Mouse (Mus musculus) hindbrain, embryonic 13.5 days (tissue): ENCODE results near the gene Cyb5r4. TPM values are rescaled to one million over a fixed set of nuclear protein-coding genes. Genes with fewer than 3 reads are reported as not detected.
"Not testable (repeated sequence)": the region's sequence is repeated elsewhere in the genome, so short reads cannot be mapped to it uniquely, and the experiment has no call there.

Source experiments
- ATAC-seq: fragments of 200-750 bp; cut with Nextera tagmentation; 2 replicates; pipeline ENCODE4 v1.8.0; 2017; ENCODE audit warnings: moderate TSS enrichment; ENCODE audit not compliant: low FRiP score
- H3K27ac ChIP-seq: fragments of 300-500 bp; sonication (generic); 2 replicates; pipeline ENCODE4 v1.5.1; 2015; ENCODE audit warnings: inconsistent platforms, mild to moderate bottlenecking, moderate library complexity
- H3K27me3 ChIP-seq: fragments of 300-500 bp; sonication (generic); 2 replicates; pipeline ENCODE4 v1.6.1; 2015; ENCODE audit warnings: mild to moderate bottlenecking, inconsistent platforms
- H3K36me3 ChIP-seq: fragments of 300-500 bp; sonication (generic); 2 replicates; pipeline ENCODE4 v1.6.1; 2015; ENCODE audit warnings: mild to moderate bottlenecking, inconsistent platforms
- H3K4me1 ChIP-seq: fragments of 300-500 bp; sonication (generic); replicated peaks from 2 replicates; pipeline ENCODE4 v1.6.1; 2015; ENCODE audit warnings: inconsistent platforms
- H3K4me2 ChIP-seq: fragments of 300-500 bp; sonication (generic); 2 replicates; pipeline ENCODE4 v1.6.1; 2015; ENCODE audit warnings: inconsistent platforms, mild to moderate bottlenecking, moderate library complexity
- H3K4me3 ChIP-seq: fragments of 300-500 bp; sonication (generic); 2 replicates; pipeline ENCODE4 v1.5.1; 2015; ENCODE audit warnings: mild to moderate bottlenecking, inconsistent platforms
- H3K9ac ChIP-seq: fragments of 300-500 bp; sonication (generic); 2 replicates; pipeline ENCODE4 v1.6.1; 2015; ENCODE audit warnings: mild to moderate bottlenecking, inconsistent platforms
- H3K9me3 ChIP-seq: fragments of 300-500 bp; sonication (generic); 2 replicates; pipeline ENCODE4 v1.6.1; 2016; ENCODE audit warnings: inconsistent platforms
- WGBS: fragments of 180-500 bp; shearing (Covaris S2); methylation state at CpG from one replicate; pipeline ENCODE4 v1.1.7; 2015; 5-methylcytosine and 5-hydroxymethylcytosine counted together
- polyA plus RNA-seq: library from polyadenylated mRNA; unstranded; fragments of >200 nt; fragmentation: Nextera tagmentation; extraction: Ambion mirVana; gene quantifications from 2 replicates; pipeline ENCODE4 v1.2.1, GENCODE M21; 2015

Gene Cyb5r4
- polyA plus RNA-seq, 1 experiment from 2014 or later, result 86.0 TPM

DNA sequence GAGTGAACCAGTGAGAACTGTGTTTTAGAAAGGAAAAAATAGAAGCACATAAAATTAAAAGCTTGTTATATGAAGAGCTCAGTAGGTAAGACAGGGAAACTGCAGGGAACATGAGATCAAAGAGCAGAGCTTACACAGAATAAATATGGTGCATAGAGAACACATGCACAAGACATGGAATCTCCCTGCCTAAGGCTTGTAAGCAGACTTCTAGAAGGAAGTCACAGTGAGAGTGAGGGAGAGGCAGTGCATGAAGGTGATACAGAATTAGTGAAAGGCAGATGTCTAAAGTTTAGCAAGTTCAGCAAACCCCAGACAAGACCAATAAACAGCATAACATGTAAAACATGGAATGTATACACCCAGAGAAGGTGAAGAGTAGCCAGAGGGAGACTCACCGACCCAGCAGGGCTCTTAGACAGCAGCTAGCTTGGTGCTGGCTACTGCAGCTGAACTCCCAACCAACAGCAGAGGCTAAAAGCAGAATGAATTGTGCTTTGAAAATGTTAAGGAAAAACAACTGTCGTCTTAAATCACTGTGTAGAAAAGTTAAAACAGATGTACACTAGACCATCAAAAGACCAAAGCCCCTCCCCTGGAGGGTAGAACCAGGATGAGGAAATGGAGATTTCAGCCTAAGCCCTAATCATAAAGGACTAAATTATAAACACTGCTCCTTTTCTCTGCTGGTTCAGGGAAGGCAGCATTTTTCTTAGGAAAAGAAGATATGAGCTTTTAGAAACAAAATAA lies 13.2 kb downstream of the Cyb5r4 start:
- Histone ChIP-seq H3K27me3 (no peaks in the 10 kb centered on the region), H3K9me3 (no peaks in the 10 kb centered on the region), H3K27ac (no peak overlapping the region), H3K4me2 (no peak overlapping the region), H3K4me1 (no peaks in the 10 kb centered on the region), H3K9ac (no peak overlapping the region), H3K36me3 (peaks cover 27% of the 10 kb centered on the region), H3K4me3 (no peak overlapping the region)
- 84% methylated on average over 2 of the region's 2 CpGs for WGBS
- no peak for ATAC-seq

DNA sequence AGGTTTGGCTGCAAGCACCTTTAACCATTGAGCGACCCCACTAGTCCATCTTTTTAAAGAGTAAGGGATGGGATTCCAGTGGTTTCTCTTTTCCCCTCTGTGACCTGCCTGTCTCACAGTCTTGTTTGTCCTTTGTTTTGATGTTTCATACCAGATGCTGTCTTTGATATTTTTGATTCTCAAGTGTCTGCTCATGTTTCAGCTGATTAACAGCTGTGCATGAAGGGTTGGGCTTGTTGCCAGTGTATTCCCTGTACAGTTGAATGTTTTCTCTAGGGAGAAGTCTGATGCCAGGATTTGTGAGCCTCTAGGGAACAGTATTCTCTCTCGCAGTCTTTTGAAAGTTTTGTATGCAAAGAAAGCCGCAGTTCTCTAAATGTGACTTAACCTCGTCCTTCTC lies 27.6 kb downstream of the Cyb5r4 start:
- Histone ChIP-seq H3K4me1 (no peaks in the 10 kb centered on the region), H3K27ac (no peak overlapping the region), H3K27me3 (no peaks in the 10 kb centered on the region), H3K9me3 (no peaks in the 10 kb centered on the region), H3K36me3 (peaks cover 41% of the 10 kb centered on the region), H3K4me2 (no peak overlapping the region), H3K4me3 (no peak overlapping the region), H3K9ac (no peak overlapping the region)
- ATAC-seq, result no peak
- WGBS, result 65% methylated on average over 4 of the region's 4 CpGs

DNA sequence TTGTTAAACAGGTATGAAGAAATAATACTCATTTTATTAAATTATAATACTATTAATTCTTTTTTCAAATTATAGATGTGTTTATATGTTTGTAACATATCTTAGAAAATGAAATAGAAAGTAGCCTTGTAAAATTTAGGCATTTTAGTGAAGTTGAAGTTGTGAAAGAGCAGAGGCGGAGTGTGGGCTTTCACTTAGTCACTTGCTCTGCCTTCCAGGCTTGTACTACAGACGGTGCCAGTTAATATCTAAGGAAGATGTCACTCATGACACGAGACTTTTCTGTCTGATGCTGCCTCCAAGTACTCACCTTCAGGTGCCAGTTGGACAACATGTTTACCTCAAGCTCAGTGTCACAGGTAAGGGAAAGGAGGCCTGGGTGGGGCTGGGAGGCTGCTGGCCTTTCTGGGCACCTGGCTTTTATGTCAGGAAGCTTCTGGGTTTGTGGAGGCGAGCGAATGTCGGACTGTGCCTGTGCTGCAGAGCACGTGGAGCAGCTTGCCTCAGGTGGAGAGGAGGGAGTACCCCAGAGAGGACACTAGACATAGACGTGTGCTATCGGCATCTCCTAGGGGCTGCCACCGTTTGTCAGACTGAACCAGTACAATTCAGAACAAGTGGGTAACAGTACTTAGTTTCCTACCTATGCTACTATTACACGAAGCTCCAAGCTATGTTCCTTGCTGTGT lies 33.9 kb downstream of the Cyb5r4 start:
- Histone ChIP-seq H3K27me3 (no peaks in the 10 kb centered on the region), H3K27ac (no peak overlapping the region), H3K4me1 (no peaks in the 10 kb centered on the region), H3K4me2 (no peak overlapping the region), H3K36me3 (peaks cover 52% of the 10 kb centered on the region), H3K4me3 (no peak overlapping the region), H3K9ac (no peak overlapping the region), H3K9me3 (no peaks in the 10 kb centered on the region)
- WGBS, result 91% methylated on average over 11 of the region's 11 CpGs
- ATAC-seq, result no peak

DNA sequence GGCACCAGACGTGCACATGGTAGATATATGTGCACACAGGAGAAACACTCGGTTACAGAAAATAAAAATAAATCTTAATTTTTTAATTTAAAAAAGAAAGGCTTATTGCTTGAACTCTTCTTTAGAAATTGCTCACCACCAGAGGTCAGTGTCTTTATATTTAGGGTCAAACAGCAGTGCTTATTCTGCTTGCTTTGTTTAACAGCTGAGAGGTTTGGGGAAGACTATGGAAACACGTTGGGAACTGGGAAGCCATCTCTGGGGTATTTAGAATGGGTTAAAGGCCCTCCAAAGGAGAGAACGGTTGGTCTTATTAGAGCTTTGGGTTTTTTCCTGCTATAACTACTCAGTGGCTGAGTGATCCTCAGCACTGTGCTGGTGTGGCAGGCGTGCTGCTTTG lies 40.5 kb downstream of the Cyb5r4 start:
- Histone ChIP-seq H3K9me3 (no peaks in the 10 kb centered on the region), H3K4me1 (no peaks in the 10 kb centered on the region), H3K27ac (no peak overlapping the region), H3K4me3 (no peak overlapping the region), H3K4me2 (no peak overlapping the region), H3K36me3 (peaks cover 77% of the 10 kb centered on the region), H3K27me3 (no peaks in the 10 kb centered on the region), H3K9ac (no peak overlapping the region)
- 83% methylated on average over 5 of the region's 5 CpGs for WGBS
- ATAC-seq, result no peak

DNA sequence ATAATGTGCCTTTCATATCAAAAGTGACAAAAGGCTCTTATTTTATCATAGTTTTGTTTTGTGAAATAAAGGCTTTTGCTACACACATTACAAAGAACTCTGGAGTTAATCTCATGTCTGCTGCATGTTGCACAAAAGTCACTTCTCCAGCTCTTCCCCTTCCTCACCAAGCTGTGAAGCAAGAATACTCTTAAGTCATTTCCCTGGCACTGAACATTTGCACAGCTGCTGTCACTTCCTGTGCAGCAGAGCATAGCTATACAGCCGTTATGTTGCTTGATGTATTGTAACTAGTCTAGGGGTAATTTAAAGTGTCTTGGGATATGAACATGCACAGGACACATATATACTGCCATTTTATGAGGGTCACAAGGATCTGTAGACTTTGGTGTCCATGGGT lies 46.3 kb downstream of the Cyb5r4 start:
- peaks cover 60% of the 10 kb centered on the region for H3K36me3 ChIP-seq
- H3K27me3 ChIP-seq, result no peaks in the 10 kb centered on the region
- no peak overlapping the region for H3K4me3 ChIP-seq
- H3K4me2 ChIP-seq, result no peak overlapping the region
- H3K27ac ChIP-seq, result no peak overlapping the region
- no peaks in the 10 kb centered on the region for H3K4me1 ChIP-seq
- H3K9ac ChIP-seq, result no peak overlapping the region
- H3K9me3 ChIP-seq, result peaks cover 13% of the 10 kb centered on the region; the same call in 1 of the 2 replicates
- no peak for ATAC-seq
- WGBS, result 82% methylated on average over 1 of the region's 1 CpGs

DNA sequence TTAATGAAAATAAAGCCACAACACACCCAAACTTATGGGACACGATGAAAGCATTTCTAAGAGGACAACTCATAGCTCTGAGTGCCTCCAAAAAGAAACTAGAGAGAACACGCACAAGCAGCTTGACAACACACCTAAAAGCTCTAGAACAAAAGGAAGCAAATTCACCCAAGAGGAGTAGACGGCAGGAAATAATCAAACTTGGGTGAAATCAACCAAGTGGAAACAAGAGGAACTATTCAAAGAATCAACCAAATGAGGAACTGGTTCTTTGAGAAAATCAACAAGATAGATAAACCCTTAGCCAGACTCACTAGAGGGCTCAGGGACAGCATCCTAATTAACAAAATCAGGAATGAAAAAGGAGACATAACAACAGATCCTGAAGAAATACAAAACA lies 49.8 kb downstream of the Cyb5r4 start:
- not testable (repeated sequence) for H3K4me1 ChIP-seq, H3K4me3 ChIP-seq, H3K4me2 ChIP-seq, ATAC-seq, H3K27me3 ChIP-seq, H3K9ac ChIP-seq, H3K27ac ChIP-seq
- peaks cover 13% of the 10 kb centered on the region; the same call in 1 of the 2 replicates for H3K9me3 ChIP-seq
- WGBS, result 90% methylated on average over 3 of the region's 3 CpGs
- H3K36me3 ChIP-seq, result peaks cover 42% of the 10 kb centered on the region

DNA sequence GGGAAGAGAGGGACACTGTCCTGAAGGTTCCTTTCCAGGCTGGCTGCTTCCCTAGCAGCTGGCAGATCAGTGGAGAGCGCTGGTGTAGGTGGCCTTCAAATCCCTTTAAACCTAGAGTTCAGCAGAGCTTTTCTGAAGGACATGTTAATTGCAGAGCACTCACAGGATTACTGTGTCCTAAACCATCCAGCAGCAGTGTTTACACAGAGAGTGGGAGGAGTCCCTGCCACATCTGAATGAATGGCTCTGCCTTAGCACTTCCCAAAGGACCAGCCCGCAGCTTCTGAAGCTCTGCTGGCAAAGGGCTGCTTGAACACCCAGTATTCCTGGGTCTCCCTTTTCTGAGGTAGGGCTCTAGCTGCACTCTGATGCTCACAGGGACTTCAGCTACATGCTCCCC lies 56.1 kb downstream of the Cyb5r4 start:
- Histone ChIP-seq H3K9ac (no peak overlapping the region), H3K4me1 (no peaks in the 10 kb centered on the region), H3K27ac (no peak overlapping the region), H3K9me3 (no peaks in the 10 kb centered on the region), H3K4me2 (no peak overlapping the region), H3K27me3 (no peaks in the 10 kb centered on the region), H3K4me3 (no peak overlapping the region), H3K36me3 (peaks cover 21% of the 10 kb centered on the region)
- ATAC-seq, result no peak
- 58% methylated on average over 2 of the region's 2 CpGs for WGBS

DNA sequence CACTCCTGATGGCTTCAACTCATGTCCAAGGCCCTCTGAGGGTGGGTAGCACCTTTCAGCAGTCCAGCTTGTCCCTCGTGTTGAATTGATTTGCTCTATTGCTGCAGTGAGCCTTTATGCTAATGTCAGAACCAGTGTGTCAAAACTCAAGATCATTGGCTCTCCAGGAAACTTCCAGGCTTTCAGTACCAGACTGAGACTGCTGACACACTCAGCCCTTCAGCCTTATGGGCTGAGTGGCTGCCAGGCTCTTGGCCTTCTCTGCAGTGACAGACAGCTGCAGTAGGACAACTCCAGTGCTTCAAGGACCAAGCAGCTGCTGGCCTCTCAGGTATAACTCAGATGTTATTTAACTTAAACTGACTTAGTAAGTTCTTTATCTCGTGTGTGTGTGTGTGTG lies 57.7 kb downstream of the Cyb5r4 start:
- Histone ChIP-seq H3K27ac (no peak overlapping the region), H3K9me3 (no peaks in the 10 kb centered on the region), H3K36me3 (peaks cover 21% of the 10 kb centered on the region), H3K4me2 (no peak overlapping the region), H3K27me3 (no peaks in the 10 kb centered on the region), H3K4me1 (no peaks in the 10 kb centered on the region), H3K4me3 (no peak overlapping the region), H3K9ac (no peak overlapping the region)
- no peak for ATAC-seq
- 68% methylated on average over 2 of the region's 2 CpGs for WGBS

DNA sequence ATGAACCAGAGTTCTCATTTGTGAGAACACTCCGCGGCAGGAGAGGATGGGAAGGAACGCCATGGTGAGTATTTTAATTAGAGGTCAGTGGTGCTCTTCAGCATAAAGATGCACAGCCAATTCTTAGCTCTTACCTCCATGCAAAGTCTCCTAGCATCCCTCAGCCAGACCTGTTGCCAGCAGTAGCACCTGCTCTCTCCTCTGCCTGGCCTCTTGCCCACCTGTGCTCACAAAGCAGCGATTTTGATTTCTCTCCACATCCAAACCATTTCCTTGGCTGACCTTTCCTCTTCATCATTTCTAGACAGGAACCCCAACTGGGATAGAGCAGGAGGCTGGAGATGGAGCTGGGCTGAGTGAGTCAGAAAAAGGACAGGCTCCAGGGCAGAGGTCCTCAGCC lies 65.2 kb downstream of the Cyb5r4 start:
- no peaks in the 10 kb centered on the region for H3K36me3 ChIP-seq
- H3K9ac ChIP-seq, result no peak overlapping the region
- H3K4me3 ChIP-seq, result no peak overlapping the region
- H3K4me1 ChIP-seq, result no peaks in the 10 kb centered on the region
- ATAC-seq, result no peak
- no peak overlapping the region for H3K27ac ChIP-seq
- no peaks in the 10 kb centered on the region for H3K27me3 ChIP-seq
- H3K4me2 ChIP-seq, result no peak overlapping the region
- H3K9me3 ChIP-seq, result no peaks in the 10 kb centered on the region
- WGBS, result 92% methylated on average over 4 of the region's 4 CpGs

DNA sequence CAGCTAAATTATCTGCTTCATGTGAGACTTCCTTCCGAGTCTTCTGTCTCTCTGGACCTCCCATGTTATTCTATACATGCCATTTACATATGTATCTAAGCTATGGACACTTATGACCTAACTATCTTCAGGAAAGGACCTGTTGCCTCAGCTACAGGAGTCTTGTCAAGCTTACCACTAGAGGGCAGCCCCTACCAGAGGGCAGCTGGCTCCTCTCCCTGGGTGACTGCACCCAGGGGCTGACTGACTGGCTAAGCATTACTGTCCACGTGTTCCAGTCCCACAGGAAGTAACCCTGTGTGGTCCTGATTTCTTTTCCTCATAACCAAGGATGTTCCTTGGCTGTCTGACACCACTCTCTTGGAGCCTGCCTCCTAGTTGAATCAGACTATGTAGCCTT lies 76.2 kb downstream of the Cyb5r4 start:
- no peak overlapping the region for H3K27ac ChIP-seq
- no peak overlapping the region for H3K4me2 ChIP-seq
- H3K9ac ChIP-seq, result no peak overlapping the region
- H3K9me3 ChIP-seq, result no peaks in the 10 kb centered on the region
- no peaks in the 10 kb centered on the region for H3K4me1 ChIP-seq
- 63% methylated on average over 2 of the region's 2 CpGs for WGBS
- H3K4me3 ChIP-seq, result no peak overlapping the region
- H3K27me3 ChIP-seq, result no peaks in the 10 kb centered on the region
- no peak for ATAC-seq
- no peaks in the 10 kb centered on the region for H3K36me3 ChIP-seq

DNA sequence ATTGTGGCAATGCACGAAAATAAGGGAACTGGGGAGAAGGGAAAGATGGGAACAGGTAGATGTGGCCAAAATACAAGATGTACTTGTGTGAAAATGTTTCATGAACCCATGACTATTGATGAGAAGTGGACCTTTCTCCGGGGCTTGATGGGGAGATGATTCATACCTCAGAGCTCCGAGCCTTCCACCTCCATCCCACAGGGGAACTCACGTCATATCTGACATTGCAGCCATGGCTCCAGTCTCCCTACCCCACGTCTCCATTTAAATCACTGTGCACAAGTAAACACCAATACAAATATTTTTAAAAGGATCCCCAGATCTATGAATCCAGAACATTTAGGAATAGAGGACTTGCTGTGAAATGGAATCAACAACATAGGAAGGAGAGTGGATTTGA lies 93.2 kb downstream of the Cyb5r4 start:
- Histone ChIP-seq H3K4me3 (no peak overlapping the region), H3K36me3 (no peaks in the 10 kb centered on the region), H3K9ac (no peak overlapping the region), H3K27me3 (no peaks in the 10 kb centered on the region), H3K27ac (peak overlapping the region; percentile 76), H3K4me2 (peak overlapping the region; percentile 17; the same call in 1 of the 2 replicates), H3K9me3 (no peaks in the 10 kb centered on the region), H3K4me1 (peaks cover 14% of the 10 kb centered on the region)
- WGBS, result 53% methylated on average over 5 of the region's 5 CpGs
- peak; percentile 44; the same call in 1 of the 2 replicates for ATAC-seq

DNA sequence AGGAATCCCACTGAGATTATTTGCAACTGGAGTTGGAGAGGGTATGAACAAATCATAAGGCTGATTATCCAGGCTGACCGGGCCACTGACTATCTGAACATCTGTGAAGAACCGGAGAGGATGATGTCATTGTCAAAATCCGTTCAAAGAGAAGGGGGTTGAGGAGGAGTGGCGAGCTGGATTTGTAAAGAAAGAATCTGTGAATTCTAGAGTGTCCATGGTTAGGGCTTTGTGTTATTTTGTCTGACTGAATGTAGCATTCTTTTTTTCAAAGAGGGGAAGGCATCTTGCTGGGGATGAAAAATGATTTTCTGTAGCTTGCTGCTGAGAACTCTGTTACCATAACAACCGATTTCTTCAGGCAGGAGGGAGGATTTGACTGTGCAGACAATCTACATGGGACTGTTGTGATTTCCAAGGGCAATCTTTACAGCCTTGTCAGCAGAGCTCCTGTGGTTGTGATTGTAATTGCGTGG lies 93.7 kb downstream of the Cyb5r4 start:
- H3K4me3 ChIP-seq, result no peak overlapping the region
- whole genome bisulfite sequencing, result 17% methylated on average over 6 of the region's 6 CpGs
- ATAC-seq, result peak; percentile 87
- no peak overlapping the region for H3K9ac ChIP-seq
- peaks cover 14% of the 10 kb centered on the region for H3K4me1 ChIP-seq
- peak overlapping the region; percentile 17; the same call in 1 of the 2 replicates for H3K4me2 ChIP-seq
- H3K27me3 ChIP-seq, result no peaks in the 10 kb centered on the region
- no peaks in the 10 kb centered on the region for H3K36me3 ChIP-seq
- no peaks in the 10 kb centered on the region for H3K9me3 ChIP-seq
- H3K27ac ChIP-seq, result peak overlapping the region; percentile 76

DNA sequence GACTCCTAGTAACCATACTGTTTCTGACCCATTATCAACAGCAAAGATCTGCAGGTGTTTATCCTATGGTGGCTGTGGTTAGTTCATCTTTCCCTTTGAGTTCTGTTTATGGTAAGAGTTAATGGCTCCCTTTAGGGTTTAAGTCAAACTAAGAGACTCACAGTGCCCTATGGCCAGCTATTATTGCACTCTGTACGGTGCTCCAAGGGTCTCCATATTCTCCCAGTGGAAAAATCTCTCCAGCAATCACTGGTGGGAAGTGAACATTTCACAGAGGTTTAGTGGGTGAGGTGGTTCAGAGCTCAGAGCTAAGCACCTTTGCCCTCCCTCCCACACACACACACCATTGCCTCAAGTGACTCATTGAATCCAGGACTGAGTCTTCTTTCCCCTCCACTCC lies 94.2 kb downstream of the Cyb5r4 start:
- no peak overlapping the region for H3K4me2 ChIP-seq
- no peak overlapping the region for H3K4me3 ChIP-seq
- WGBS, result 63% methylated on average over 1 of the region's 1 CpGs
- no peak overlapping the region for H3K9ac ChIP-seq
- peak; percentile 44 for ATAC-seq
- H3K9me3 ChIP-seq, result no peaks in the 10 kb centered on the region
- H3K4me1 ChIP-seq, result peaks cover 14% of the 10 kb centered on the region
- H3K36me3 ChIP-seq, result no peaks in the 10 kb centered on the region
- H3K27ac ChIP-seq, result peak overlapping the region; percentile 76
- no peaks in the 10 kb centered on the region for H3K27me3 ChIP-seq
